Mouse (Mus musculus) spleen, embryonic (tissue): Measurements from ENCODE around the gene Hspa12b.

Experiments
- CTCF ChIA-PET: fragments of 350-600 bp; sonication (Branson Sonifier 250); formaldehyde crosslinking; loops from one replicate; lab custom pipeline; 2022; lab: Charles Lee

The Hspa12b gene

GRCm38 (mm10) chr2:131147043-131147365, 19.9 kb downstream of the Hspa12b start:
- CTCF ChIA-PET: no interaction called here

GRCm38 (mm10) chr2:131148353-131149253, 21.5 kb downstream of the Hspa12b start:
- CTCF ChIA-PET: no interaction called here

GRCm38 (mm10) chr2:131149254-131149578, 22.1 kb downstream of the Hspa12b start:
- CTCF ChIA-PET: no interaction called here

- CTCF ChIA-PET: interaction anchor here (0.7 kb wide), 1 partner anchor 393 kb away, joined by 3 read pairs; no protein-coding TSS in a partner anchor
Measured at GRCm38 (mm10) chr2:131152166-131152730, 25.2 kb downstream of the Hspa12b start.

- CTCF ChIA-PET: no interaction called here
Measured at GRCm38 (mm10) chr2:131154036-131154435, 27.0 kb downstream of the Hspa12b start.

- CTCF ChIA-PET: no interaction called here
Measured at GRCm38 (mm10) chr2:131156987-131157386, 29.9 kb downstream of the Hspa12b start.

- CTCF ChIA-PET: no interaction called here
Measured at GRCm38 (mm10) chr2:131159491-131159910, 32.4 kb downstream of the Hspa12b start.

GRCm38 (mm10) chr2:131159938-131160581, 33.0 kb downstream of the Hspa12b start, which contains the start of gene 1700037H04Rik:
TSS of gene 1700037H04Rik (minus strand) at chr2:131160081.
- CTCF ChIA-PET: no interaction called here

- CTCF ChIA-PET: interaction anchor here (1.0 kb wide), 1 partner anchor 64 kb away, joined by 3 read pairs; no protein-coding TSS in a partner anchor
Measured at GRCm38 (mm10) chr2:131160671-131161111, 33.6 kb downstream of the Hspa12b start.

- CTCF ChIA-PET: no interaction called here
Measured at GRCm38 (mm10) chr2:131163924-131164323, 36.8 kb downstream of the Hspa12b start.

GRCm38 (mm10) chr2:131166172-131166571, 39.1 kb downstream of the Hspa12b start:
- CTCF ChIA-PET: no interaction called here

- CTCF ChIA-PET: interaction anchor here (0.6 kb wide), 1 partner anchor 206 kb away, joined by 4 read pairs; no protein-coding TSS in a partner anchor
Measured at GRCm38 (mm10) chr2:131167984-131168383, 40.9 kb downstream of the Hspa12b start.

- CTCF ChIA-PET: no interaction called here
Measured at GRCm38 (mm10) chr2:131168914-131169313, 41.8 kb downstream of the Hspa12b start.

GRCm38 (mm10) chr2:131170936-131171335, 43.9 kb downstream of the Hspa12b start:
- CTCF ChIA-PET: no interaction called here

GRCm38 (mm10) chr2:131171401-131172104, 44.5 kb downstream of the Hspa12b start:
- CTCF ChIA-PET: no interaction called here

- CTCF ChIA-PET: no interaction called here
Measured at GRCm38 (mm10) chr2:131172322-131172721, 45.2 kb downstream of the Hspa12b start.

- CTCF ChIA-PET: no interaction called here
Measured at GRCm38 (mm10) chr2:131174700-131175099, 47.6 kb downstream of the Hspa12b start.

- CTCF ChIA-PET: interaction anchor here (1.0 kb wide), 1 partner anchor 97 kb away, joined by 3 read pairs; no protein-coding TSS in a partner anchor
Measured at GRCm38 (mm10) chr2:131175286-131175944, 48.3 kb downstream of the Hspa12b start.

GRCm38 (mm10) chr2:131175945-131176309, 48.8 kb downstream of the Hspa12b start:
- CTCF ChIA-PET: interaction anchor here (1.0 kb wide), 1 partner anchor 97 kb away, joined by 3 read pairs; no protein-coding TSS in a partner anchor

- CTCF ChIA-PET: interaction anchor here (0.7 kb wide), 1 partner anchor 49 kb away, joined by 4 read pairs; no protein-coding TSS in a partner anchor
Measured at GRCm38 (mm10) chr2:131176491-131176890, 49.4 kb downstream of the Hspa12b start.

GRCm38 (mm10) chr2:131177932-131178331, 50.9 kb downstream of the Hspa12b start:
- CTCF ChIA-PET: no interaction called here
